Mouse (Mus musculus) MEL (cell line): Measurements from ENCODE around the gene Zfand3.
A peak's percentile ranks its signal among the peaks of the same experiment; 100 is the strongest.

Experiments
- CTCF ChIP-seq, 3 experiments: IDR thresholded peaks in 2 of 3; conservative IDR thresholded peaks in 1 of 3; 2 replicates each; pipeline ENCODE4 v1.5.1; 2011 to 2012; ENCODE audit warnings: low read length in 3 of 3, low read depth in 2 of 3, mild to moderate bottlenecking in 2 of 3, improper control_type of control experiment in 1 of 3, inconsistent platforms in 1 of 3, mixed read lengths in 1 of 3, moderate library complexity in 1 of 3; ENCODE audit not compliant: control insufficient read depth in 1 of 3, insufficient read depth in 1 of 3, poor library complexity in 1 of 3, severe bottlenecking in 1 of 3
- MAX ChIP-seq: IDR thresholded peaks from 2 replicates; pipeline ENCODE4 v1.6.1; 2011; ENCODE audit warnings: low read length, improper control_type of control experiment
- SMC3 ChIP-seq: IDR thresholded peaks from 2 replicates; pipeline ENCODE4 v1.6.1; 2011; ENCODE audit warnings: low read depth, low read length, improper control_type of control experiment
- TCF12 ChIP-seq: IDR thresholded peaks from 2 replicates; pipeline ENCODE4 v1.6.1; 2014; ENCODE audit warnings: low read depth, mild to moderate bottlenecking, inconsistent platforms, low read length, improper control_type of control experiment, moderate library complexity

DNA sequence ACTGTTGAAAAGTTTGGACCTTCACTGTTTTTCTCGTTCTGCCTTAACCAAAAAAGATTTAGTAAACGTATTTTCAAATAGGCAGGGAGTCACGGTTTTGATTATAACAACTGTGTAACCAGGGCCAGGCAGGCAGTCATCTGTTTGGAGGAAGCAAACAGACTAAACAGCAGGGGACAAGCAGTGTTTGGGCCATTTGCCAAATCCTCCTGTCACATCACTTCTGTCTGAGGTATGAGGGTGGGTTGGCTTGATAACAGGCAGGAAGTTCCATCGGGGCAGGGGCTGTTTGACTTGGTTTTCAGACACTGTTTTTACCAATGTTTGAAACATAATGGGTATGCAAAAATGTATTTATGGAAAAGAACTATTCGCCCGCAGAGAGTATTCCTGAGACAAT, 22.1 kb downstream of the Zfand3 start:
- TF ChIP-seq SMC3 (no peak), CTCF (IDR thresholded peaks at IDR 0.05 in 2 of 3, conservative IDR thresholded peaks at IDR 0.05 in 1 of 3; ENCODE audit: control insufficient read depth in 1 of 3, insufficient read depth in 1 of 3, low read depth in 2 of 3, low read length in 3 of 3, poor library complexity in 1 of 3, severe bottlenecking in 1 of 3) (no peak), MAX (peak; percentile 42; the same call in 1 of the 2 replicates), TCF12 (peak; percentile 76)
